Mouse (Mus musculus) midbrain, embryonic 15.5 days (tissue): ENCODE measurements at regions not wholly inside any gene's neighbourhood (a gene's known extent, or its start where the extent isn't known, plus 50 kb on each side); places are given as distances from the start of the nearest gene placed in this dataset.

Experiments
- ATAC-seq: fragments of 200-750 bp; cut with Nextera tagmentation; replicated peaks from 2 replicates; pipeline ENCODE4 v1.8.0; 2017; ENCODE audit warnings: moderate TSS enrichment
- H3K27ac ChIP-seq: fragments of 300-500 bp; sonication (generic); 2 replicates; pipeline ENCODE4 v1.5.1; 2015; ENCODE audit warnings: mild to moderate bottlenecking, inconsistent platforms
- H3K27me3 ChIP-seq: fragments of 300-500 bp; sonication (generic); replicated peaks from 2 replicates; pipeline ENCODE4 v1.6.1; 2015; ENCODE audit warnings: inconsistent platforms
- H3K36me3 ChIP-seq: fragments of 300-500 bp; sonication (generic); replicated peaks from 2 replicates; pipeline ENCODE4 v1.6.1; 2015; ENCODE audit warnings: inconsistent platforms
- H3K4me1 ChIP-seq: fragments of 300-500 bp; sonication (generic); 2 replicates; pipeline ENCODE4 v1.6.1; 2015; ENCODE audit warnings: inconsistent platforms
- H3K4me2 ChIP-seq: fragments of 300-500 bp; sonication (generic); 2 replicates; pipeline ENCODE4 v1.6.1; 2015; ENCODE audit warnings: inconsistent platforms, mild to moderate bottlenecking, moderate library complexity
- H3K4me3 ChIP-seq: fragments of 300-500 bp; sonication (generic); 2 replicates; pipeline ENCODE4 v1.5.1; 2015; ENCODE audit warnings: mild to moderate bottlenecking, inconsistent platforms
- H3K9ac ChIP-seq: fragments of 300-500 bp; sonication (generic); 2 replicates; pipeline ENCODE4 v1.6.1; 2015; ENCODE audit warnings: mild to moderate bottlenecking, inconsistent platforms
- H3K9me3 ChIP-seq: fragments of 300-500 bp; sonication (generic); 2 replicates; pipeline ENCODE4 v1.6.1; 2016; ENCODE audit warnings: inconsistent platforms
- WGBS: fragments of 180-500 bp; shearing (Covaris S2); methylation state at CpG from one replicate; pipeline ENCODE4 v1.1.7; 2015; ENCODE audit warnings: mixed read lengths; 5-methylcytosine and 5-hydroxymethylcytosine counted together

DNA sequence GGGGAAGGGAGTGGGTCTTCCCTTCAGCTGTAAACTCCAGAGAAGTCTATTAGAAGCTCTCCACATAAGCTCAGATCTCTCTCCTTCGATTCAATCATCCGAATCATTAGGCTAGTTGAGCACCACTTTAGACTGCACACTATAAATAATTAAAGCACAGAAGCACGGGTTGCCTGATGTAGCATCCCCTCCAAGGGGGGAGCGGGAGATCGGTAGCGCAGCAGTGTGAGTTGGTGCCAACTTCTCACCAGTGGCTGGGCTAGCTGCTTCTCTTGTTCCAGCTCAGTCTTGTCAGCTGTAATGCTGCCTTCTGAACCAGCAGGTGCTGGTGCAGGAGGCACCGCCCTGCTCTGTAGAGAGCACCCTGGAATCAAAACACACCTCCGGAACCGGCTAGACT, 78.6 kb downstream of the A830031A19Rik start:
- Histone ChIP-seq H3K4me2 (no peak overlapping the region), H3K36me3 (no peaks in the 10 kb centered on the region), H3K9ac (no peak overlapping the region), H3K27me3 (no peaks in the 10 kb centered on the region), H3K4me3 (no peak overlapping the region), H3K27ac (no peak overlapping the region), H3K9me3 (no peaks in the 10 kb centered on the region), H3K4me1 (no peaks in the 10 kb centered on the region)
- 72% methylated on average over 9 of the region's 9 CpGs for WGBS
- peak; percentile 60; the same call in 1 of the 2 replicates for ATAC-seq

- H3K36me3 ChIP-seq, result no peaks in the 10 kb centered on the region
- H3K27ac ChIP-seq, result no peak overlapping the region
- no peak overlapping the region for H3K4me3 ChIP-seq
- H3K4me2 ChIP-seq, result no peak overlapping the region
- no peak overlapping the region for H3K9ac ChIP-seq
- H3K4me1 ChIP-seq, result no peaks in the 10 kb centered on the region
- H3K9me3 ChIP-seq, result no peaks in the 10 kb centered on the region
- no peaks in the 10 kb centered on the region for H3K27me3 ChIP-seq
- no peak for ATAC-seq
These were observed 80.7 kb downstream of the A830031A19Rik start for GRCm38 (mm10) chr11:23994160-23994559.

DNA sequence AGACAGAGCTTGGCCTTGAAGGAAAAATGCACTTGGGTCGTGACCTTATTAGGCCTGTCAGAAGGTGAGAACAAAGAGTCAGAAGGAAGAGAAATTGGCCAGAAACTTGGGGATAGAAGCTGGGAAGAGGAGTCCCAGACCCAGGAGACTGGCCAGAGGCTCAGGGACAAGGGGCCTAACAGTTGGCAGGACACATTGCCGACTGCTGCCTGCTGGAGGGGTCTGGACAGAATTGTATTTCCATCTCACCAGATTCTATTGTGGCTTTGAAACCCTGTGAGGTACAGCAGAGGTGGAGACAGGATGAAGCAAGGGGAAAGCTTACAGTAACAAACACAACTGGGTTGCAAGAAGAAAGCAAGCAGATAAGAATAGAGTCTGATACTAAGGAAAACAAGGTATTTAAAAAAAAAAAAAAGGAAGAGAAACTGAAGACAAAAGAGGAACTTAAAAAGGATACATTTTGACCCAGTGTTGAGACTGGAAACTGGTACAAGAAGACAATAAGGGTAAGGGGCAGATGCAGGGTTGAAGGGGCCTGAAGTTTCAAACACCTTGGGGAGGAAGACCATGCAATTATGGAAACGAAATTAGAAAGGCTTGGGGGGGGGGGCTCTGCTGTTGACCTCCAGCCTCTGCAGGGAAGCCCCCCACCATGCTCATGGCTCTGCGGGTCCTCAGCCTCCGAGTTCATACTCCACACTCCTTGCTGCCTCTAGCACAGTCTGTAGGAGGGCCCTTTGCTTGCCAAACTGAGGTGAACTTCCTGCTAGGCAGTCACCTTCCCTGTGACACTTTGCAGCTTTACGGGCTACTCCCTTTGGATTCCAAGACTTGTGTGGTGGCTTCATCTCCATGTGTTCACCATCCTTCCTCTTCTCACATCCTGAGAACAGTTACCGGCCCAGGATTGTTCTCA, 87.1 kb downstream of the A830031A19Rik start:
- Histone ChIP-seq H3K36me3 (no peaks in the 10 kb centered on the region), H3K9ac (no peak overlapping the region), H3K4me1 (no peaks in the 10 kb centered on the region), H3K9me3 (no peaks in the 10 kb centered on the region), H3K27ac (no peak overlapping the region), H3K4me3 (no peak overlapping the region), H3K4me2 (no peak overlapping the region), H3K27me3 (peaks cover 5% of the 10 kb centered on the region)
- 68% methylated on average over 7 of the region's 7 CpGs for WGBS
- ATAC-seq, result no peak

- Histone ChIP-seq H3K36me3 (no peaks in the 10 kb centered on the region), H3K4me3 (no peak overlapping the region), H3K9me3 (no peaks in the 10 kb centered on the region), H3K27ac (no peak overlapping the region), H3K9ac (no peak overlapping the region), H3K27me3 (peaks cover 5% of the 10 kb centered on the region), H3K4me1 (0 out of 2 replicates have a peak, but pooled peaks cover 3% of the 10 kb centered on the region), H3K4me2 (no peak overlapping the region)
- WGBS, result 93% methylated on average over 3 of the region's 3 CpGs
- no peak for ATAC-seq
These were observed 89.6 kb downstream of the A830031A19Rik start for GRCm38 (mm10) chr11:23985231-23985630.

- Histone ChIP-seq H3K9me3 (no peaks in the 10 kb centered on the region), H3K27ac (no peak overlapping the region), H3K9ac (no peak overlapping the region), H3K36me3 (no peaks in the 10 kb centered on the region), H3K4me2 (no peak overlapping the region), H3K4me3 (no peak overlapping the region), H3K4me1 (0 out of 2 replicates have a peak, but pooled peaks cover 3% of the 10 kb centered on the region), H3K27me3 (peaks cover 5% of the 10 kb centered on the region)
- peak; percentile 88 for ATAC-seq
- WGBS, result 15% methylated on average over 5 of the region's 5 CpGs
These were observed 84.3 kb upstream of the Papolg start for GRCm38 (mm10) chr11:23979332-23979731.

DNA sequence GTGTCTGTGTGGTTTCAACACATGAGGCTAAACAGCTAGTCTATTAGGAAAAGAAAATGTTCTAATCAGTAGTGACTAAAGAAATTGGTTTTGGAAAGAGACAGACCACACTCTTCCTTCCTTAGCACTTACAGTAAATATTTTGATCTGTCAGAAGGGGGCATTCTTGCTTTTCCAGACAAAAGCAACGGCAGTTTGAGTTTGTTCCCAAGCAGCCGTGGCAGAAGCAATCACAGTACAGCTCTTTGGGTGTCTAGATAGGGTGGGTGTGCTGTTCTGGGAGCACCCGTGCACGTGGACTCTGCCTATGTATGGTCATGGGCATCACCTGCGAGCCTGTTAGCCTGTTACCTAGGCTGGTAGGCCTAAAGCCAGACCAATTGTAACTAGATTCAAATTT, 83.2 kb upstream of the Papolg start:
- H3K9me3 ChIP-seq, result no peaks in the 10 kb centered on the region
- 72% methylated on average over 5 of the region's 5 CpGs for WGBS
- no peak overlapping the region for H3K27ac ChIP-seq
- H3K4me3 ChIP-seq, result no peak overlapping the region
- 0 out of 2 replicates have a peak, but pooled peaks cover 3% of the 10 kb centered on the region for H3K4me1 ChIP-seq
- H3K36me3 ChIP-seq, result no peaks in the 10 kb centered on the region
- no peak overlapping the region for H3K9ac ChIP-seq
- no peak for ATAC-seq
- H3K4me2 ChIP-seq, result no peak overlapping the region
- H3K27me3 ChIP-seq, result peaks cover 2% of the 10 kb centered on the region

DNA sequence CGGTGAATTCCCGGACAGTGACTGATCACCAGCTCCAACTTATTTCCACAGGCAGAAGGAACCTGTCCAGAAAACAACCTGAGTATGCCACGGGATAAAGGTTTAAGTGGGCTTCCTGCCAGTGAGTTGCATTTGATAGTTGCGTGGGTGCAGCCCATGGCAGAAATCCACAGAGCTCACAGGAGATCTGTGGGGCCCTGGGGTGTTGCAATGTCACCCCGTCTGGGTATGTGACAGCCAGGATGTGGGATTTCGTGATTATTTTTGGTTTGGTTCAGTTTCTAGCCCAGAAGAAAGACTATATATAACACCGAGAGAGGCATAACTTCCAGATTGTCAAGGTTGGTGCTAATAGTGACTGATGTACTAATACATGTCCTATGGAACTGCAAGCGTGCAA, 82.0 kb upstream of the Papolg start:
- no peak overlapping the region for H3K27ac ChIP-seq
- no peak overlapping the region for H3K4me2 ChIP-seq
- ATAC-seq, result no peak
- H3K4me3 ChIP-seq, result no peak overlapping the region
- 0 out of 2 replicates have a peak, but pooled peaks cover 3% of the 10 kb centered on the region for H3K4me1 ChIP-seq
- no peaks in the 10 kb centered on the region for H3K36me3 ChIP-seq
- H3K27me3 ChIP-seq, result no peaks in the 10 kb centered on the region
- no peak overlapping the region for H3K9ac ChIP-seq
- H3K9me3 ChIP-seq, result no peaks in the 10 kb centered on the region
- WGBS, result 84% methylated on average over 8 of the region's 8 CpGs

- Histone ChIP-seq H3K4me2 (0 out of 2 replicates have a peak overlapping the region, but pooled peaks have one; percentile 9), H3K4me1 (0 out of 2 replicates have a peak, but pooled peaks cover 7% of the 10 kb centered on the region), H3K36me3 (no peaks in the 10 kb centered on the region), H3K9ac (no peak overlapping the region), H3K27me3 (no peaks in the 10 kb centered on the region), H3K4me3 (no peak overlapping the region), H3K27ac (no peak overlapping the region), H3K9me3 (no peaks in the 10 kb centered on the region)
- ATAC-seq, result 0 out of 2 replicates have a peak, but pooled peaks have one; percentile 37
- WGBS, result 3% methylated on average over 4 of the region's 4 CpGs
These were observed 59.3 kb upstream of the Papolg start for GRCm38 (mm10) chr11:23954323-23954722.

DNA sequence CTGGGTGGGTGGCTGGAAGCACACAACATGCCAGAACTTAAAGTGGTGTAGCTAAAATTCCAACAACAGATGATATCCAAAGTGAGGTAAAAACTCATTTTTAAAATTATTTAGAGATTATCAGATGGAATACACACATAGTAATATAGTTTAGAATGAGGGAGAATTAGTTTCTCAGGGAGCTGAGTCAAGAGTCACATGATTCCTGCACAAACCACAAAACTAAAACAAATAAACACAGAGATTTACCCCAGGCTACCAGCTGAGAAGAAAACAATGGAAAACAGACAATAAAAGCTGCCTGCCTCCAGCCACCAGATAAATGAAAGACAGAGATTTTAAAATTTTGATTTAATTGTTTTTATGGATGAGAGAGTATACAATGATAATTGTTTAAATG, 50.9 kb upstream of the Papolg start:
- no peak for ATAC-seq
- Histone ChIP-seq H3K36me3 (no peaks in the 10 kb centered on the region), H3K27me3 (no peaks in the 10 kb centered on the region), H3K27ac (no peak overlapping the region), H3K4me3 (no peak overlapping the region), H3K4me2 (no peak overlapping the region), H3K9ac (no peak overlapping the region), H3K9me3 (no peaks in the 10 kb centered on the region), H3K4me1 (no peaks in the 10 kb centered on the region)
